In the genomic region with DNA sequence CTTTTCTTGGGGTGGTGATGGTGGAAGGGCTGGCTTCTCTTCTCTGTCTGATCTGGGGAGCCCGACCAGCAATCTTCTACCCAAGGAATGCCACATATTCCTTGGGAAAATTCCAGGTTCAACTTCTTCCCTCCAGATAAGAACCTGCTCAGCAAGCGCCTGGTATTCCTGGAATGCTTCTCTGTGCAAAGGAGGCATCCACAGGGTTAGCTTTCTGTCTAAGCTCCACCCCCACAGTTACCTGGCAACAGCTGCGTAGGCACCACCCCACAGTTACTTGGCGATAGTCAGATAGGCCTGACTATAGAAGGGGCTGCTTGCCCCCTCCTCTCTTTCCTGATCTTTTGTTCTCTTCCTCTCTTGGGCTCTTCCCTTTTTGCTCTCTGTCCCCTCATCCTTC, we compare ENCODE assay signal across 16 mouse cellular contexts. TPM values are rescaled to one million over a fixed set of nuclear protein-coding genes. Genes with fewer than 3 reads are reported as not detected.
A peak's percentile ranks its signal among the peaks of the same experiment; 100 is the strongest.
DNase-seq lines count a peak whose midpoint lies in the region; ATAC-seq and TF ChIP-seq lines count a peak whose summit lies in the region.
"Had no signal": no experiment of that assay in that cellular context is flagged by ENCODE, and none has a peak within 500 bp of the region (broad histone marks: within the 10 kb centered on the region; RNA-seq: fewer than 3 reads in every experiment).

No protein-coding gene starts in this region.

- no peak overlapping the region for H3K4me3 ChIP-seq in intestine, embryonic 14.5 days (ENCODE audit: low read depth, low read length)
- no peak overlapping the region for H3K4me3 ChIP-seq in intestine, postnatal 0 days (ENCODE audit: low read depth, low read length)
- H3K4me3 ChIP-seq in forebrain, embryonic 13.5 days: no peak overlapping the region
- H3K4me3 ChIP-seq: embryonic facial prominence, embryonic 12.5 days had no signal

- H3K4me1 ChIP-seq in intestine, embryonic 14.5 days (replicated peaks; ENCODE audit: control insufficient read depth, insufficient read depth, low read length): peaks cover 10% of the 10 kb centered on the region; the same call in 1 of the 2 replicates
- H3K4me1 ChIP-seq in intestine, postnatal 0 days (replicated peaks; ENCODE audit: control insufficient read depth, insufficient read depth, low read length): 0 out of 2 replicates have a peak, but pooled peaks cover 6% of the 10 kb centered on the region
- peaks cover 16% of the 10 kb centered on the region for H3K4me1 ChIP-seq in forebrain, embryonic 13.5 days

- 5% methylated on average over 4 of the region's 4 CpGs for WGBS in intestine, embryonic 14.5 days
- WGBS in intestine, postnatal 0 days: 9% methylated on average over 4 of the region's 4 CpGs
- WGBS in forebrain, embryonic 13.5 days: 11% methylated on average over 4 of the region's 4 CpGs

- ATAC-seq in intestine, embryonic 14.5 days (replicated peaks; ENCODE audit: low FRiP score, low TSS enrichment, low read depth): peak; percentile 59; the same call in 1 of the 2 replicates
- no peak for ATAC-seq in intestine, postnatal 0 days
- ATAC-seq in forebrain, embryonic 13.5 days: no peak
- ATAC-seq in megakaryocyte progenitor cell, adult 5-6 weeks (replicated peaks; ENCODE audit: poor library complexity): no peak
- ATAC-seq: forebrain, embryonic 14.5 days; liver, postnatal 0 days had no signal

- H3K9me3 ChIP-seq in intestine, embryonic 14.5 days (ENCODE audit: control insufficient read depth, low read length): no peaks in the 10 kb centered on the region
- no peaks in the 10 kb centered on the region for H3K9me3 ChIP-seq in intestine, postnatal 0 days (ENCODE audit: control insufficient read depth)
- no peaks in the 10 kb centered on the region for H3K9me3 ChIP-seq in forebrain, embryonic 13.5 days (replicated peaks)
- H3K9me3 ChIP-seq: embryonic facial prominence, embryonic 12.5 days had no signal

- no peak overlapping the region for H3K4me2 ChIP-seq in intestine, embryonic 14.5 days (ENCODE audit: low read length)
- no peak overlapping the region for H3K4me2 ChIP-seq in intestine, postnatal 0 days (replicated peaks; ENCODE audit: low read depth)
- no peak overlapping the region for H3K4me2 ChIP-seq in forebrain, embryonic 13.5 days
- H3K4me2 ChIP-seq: embryonic facial prominence, embryonic 12.5 days had no signal

- no peak overlapping the region for H3K27ac ChIP-seq in intestine, embryonic 14.5 days (ENCODE audit: low read depth)
- no peak overlapping the region for H3K27ac ChIP-seq in intestine, postnatal 0 days (ENCODE audit: low read depth, low read length)
- no peak overlapping the region for H3K27ac ChIP-seq in forebrain, embryonic 13.5 days
- H3K27ac ChIP-seq: embryonic facial prominence, embryonic 12.5 days had no signal

- TF ChIP-seq CTCF in intestine, postnatal 0 days (IDR thresholded peaks at IDR 0.05; ENCODE audit: low read depth): no peak

- H3K36me3 ChIP-seq in intestine, embryonic 14.5 days (ENCODE audit: control insufficient read depth, insufficient read depth, low read length): peaks cover 5% of the 10 kb centered on the region; the same call in 1 of the 2 replicates
- no peaks in the 10 kb centered on the region for H3K36me3 ChIP-seq in intestine, postnatal 0 days (ENCODE audit: control insufficient read depth, insufficient read depth)
- peaks cover 2% of the 10 kb centered on the region; the same call in 1 of the 2 replicates for H3K36me3 ChIP-seq in forebrain, embryonic 13.5 days (ENCODE audit: poor library complexity, severe bottlenecking)

- no peak overlapping the region for H3K9ac ChIP-seq in intestine, embryonic 14.5 days (ENCODE audit: low read length)
- no peak overlapping the region for H3K9ac ChIP-seq in intestine, postnatal 0 days (ENCODE audit: low read depth, low read length)
- H3K9ac ChIP-seq in forebrain, embryonic 13.5 days: no peak overlapping the region
- H3K9ac ChIP-seq: embryonic facial prominence, embryonic 12.5 days; liver, postnatal 0 days had no signal

- H3K27me3 ChIP-seq in intestine, embryonic 14.5 days (replicated peaks; ENCODE audit: control insufficient read depth, insufficient read depth, low read length): no peaks in the 10 kb centered on the region
- H3K27me3 ChIP-seq in intestine, postnatal 0 days (replicated peaks; ENCODE audit: control insufficient read depth, insufficient read depth, low read length): no peaks in the 10 kb centered on the region
- peaks cover 19% of the 10 kb centered on the region for H3K27me3 ChIP-seq in forebrain, embryonic 13.5 days

- no peak for DNase-seq in intestine, embryonic 14.5 days (ENCODE audit: low spot score)
- DNase-seq in R1 (ENCODE audit: low read depth, low spot score): peak; percentile 96
- peak; percentile 29 for DNase-seq in kidney, postnatal 14 days
- peak; percentile 65 for DNase-seq in lung, postnatal 36 days
- DNase-seq in right cerebral cortex, postnatal 36 days (ENCODE audit: low spot score in 2 of 2): no peak
- DNase-seq: cerebellum, adult 18-20 months; gastrocnemius, postnatal 25 days; liver, postnatal 0 days had no signal

RNA-seq across cellular contexts. Expression of a gene that starts 2.8 kb away (rescaled TPM):
- polyA plus RNA-seq in intestine, embryonic 14.5 days (2014; fragmentation: Nextera tagmentation; extraction: Ambion mirVana): 23.0 and 29.7 TPM in 2 replicates
- 11.4 and 14.7 TPM in 2 replicates for polyA plus RNA-seq in intestine, postnatal 0 days (2015; fragmentation: Nextera tagmentation; extraction: Ambion mirVana)
- polyA plus RNA-seq in forebrain, embryonic 13.5 days (2015; fragmentation: Nextera tagmentation; extraction: Ambion mirVana): 21.7 and 25.4 TPM in 2 replicates
- 18.5 and 18.7 TPM in 2 replicates for total RNA-seq in megakaryocyte progenitor cell, adult 5-6 weeks (2015)
- 17.1 and 20.6 TPM in 2 replicates for total RNA-seq in megakaryocyte progenitor cell, adult 5-6 weeks (2017)

RNA-seq across cellular contexts. Expression of a gene that starts 12.0 kb away (rescaled TPM):
- 2.1 and 2.6 TPM in 2 replicates for polyA plus RNA-seq in intestine, embryonic 14.5 days (2014; fragmentation: Nextera tagmentation; extraction: Ambion mirVana)
- polyA plus RNA-seq in intestine, postnatal 0 days (2015; fragmentation: Nextera tagmentation; extraction: Ambion mirVana): 2.1 and 2.7 TPM in 2 replicates
- polyA plus RNA-seq in forebrain, embryonic 13.5 days (2015; fragmentation: Nextera tagmentation; extraction: Ambion mirVana): 2.9 and 3.5 TPM in 2 replicates
- 0.10 and 0.12 TPM in 2 replicates for total RNA-seq in megakaryocyte progenitor cell, adult 5-6 weeks (2015)
- 0.33 TPM in 1 of 2 replicates, not detected in the other for total RNA-seq in megakaryocyte progenitor cell, adult 5-6 weeks (2017)

RNA-seq across cellular contexts. Expression of a gene that starts 15.5 kb away (rescaled TPM):
- 2.7 and 3.2 TPM in 2 replicates for polyA plus RNA-seq in intestine, embryonic 14.5 days (2014; fragmentation: Nextera tagmentation; extraction: Ambion mirVana)
- 0.47 and 0.60 TPM in 2 replicates for polyA plus RNA-seq in intestine, postnatal 0 days (2015; fragmentation: Nextera tagmentation; extraction: Ambion mirVana)
- 3.7 and 4.4 TPM in 2 replicates for polyA plus RNA-seq in forebrain, embryonic 13.5 days (2015; fragmentation: Nextera tagmentation; extraction: Ambion mirVana)
- 1.1 and 1.6 TPM in 2 replicates for total RNA-seq in megakaryocyte progenitor cell, adult 5-6 weeks (2015)
- total RNA-seq in megakaryocyte progenitor cell, adult 5-6 weeks (2017): 0.58 and 0.98 TPM in 2 replicates

RNA-seq across cellular contexts. Expression of a gene that starts 22.4 kb away (rescaled TPM):
- polyA plus RNA-seq in intestine, embryonic 14.5 days (2014; fragmentation: Nextera tagmentation; extraction: Ambion mirVana): 3.3 and 3.4 TPM in 2 replicates
- 1.4 and 2.3 TPM in 2 replicates for polyA plus RNA-seq in intestine, postnatal 0 days (2015; fragmentation: Nextera tagmentation; extraction: Ambion mirVana)
- 7.3 and 7.7 TPM in 2 replicates for polyA plus RNA-seq in forebrain, embryonic 13.5 days (2015; fragmentation: Nextera tagmentation; extraction: Ambion mirVana)
- 0.49 and 0.79 TPM in 2 replicates for total RNA-seq in megakaryocyte progenitor cell, adult 5-6 weeks (2015)
- total RNA-seq in megakaryocyte progenitor cell, adult 5-6 weeks (2017): 0.14 and 0.71 TPM in 2 replicates
- total RNA-seq: CH12.LX had no signal

RNA-seq across cellular contexts. Expression of a gene that starts 22.9 kb away (rescaled TPM):
- polyA plus RNA-seq in intestine, embryonic 14.5 days (2014; fragmentation: Nextera tagmentation; extraction: Ambion mirVana): not detected in 2 replicates
- not detected in 2 replicates for polyA plus RNA-seq in intestine, postnatal 0 days (2015; fragmentation: Nextera tagmentation; extraction: Ambion mirVana)
- polyA plus RNA-seq in forebrain, embryonic 13.5 days (2015; fragmentation: Nextera tagmentation; extraction: Ambion mirVana): not detected in 2 replicates
- total RNA-seq in megakaryocyte progenitor cell, adult 5-6 weeks (2015): not detected in 2 replicates
- not detected in 2 replicates for total RNA-seq in megakaryocyte progenitor cell, adult 5-6 weeks (2017)
- total RNA-seq: CH12.LX; gastrocnemius, postnatal 25 days; hematopoietic stem cell, adult 5-6 weeks had no signal
- polyA plus RNA-seq: embryonic facial prominence, embryonic 12.5 days; forebrain, embryonic 14.5 days; liver, postnatal 0 days; testis, adult 2 months had no signal

Comparison
In these comparisons a context has a peak if more than half of its experiments do, and no peak if none do; other contexts are left out.
1. DNase-seq: peak in R1 (single experiment), kidney, postnatal 14 days (single experiment) and lung, postnatal 36 days (single experiment); none in intestine, embryonic 14.5 days (single experiment) and right cerebral cortex, postnatal 36 days (0 of 2).